In the genomic region with DNA sequence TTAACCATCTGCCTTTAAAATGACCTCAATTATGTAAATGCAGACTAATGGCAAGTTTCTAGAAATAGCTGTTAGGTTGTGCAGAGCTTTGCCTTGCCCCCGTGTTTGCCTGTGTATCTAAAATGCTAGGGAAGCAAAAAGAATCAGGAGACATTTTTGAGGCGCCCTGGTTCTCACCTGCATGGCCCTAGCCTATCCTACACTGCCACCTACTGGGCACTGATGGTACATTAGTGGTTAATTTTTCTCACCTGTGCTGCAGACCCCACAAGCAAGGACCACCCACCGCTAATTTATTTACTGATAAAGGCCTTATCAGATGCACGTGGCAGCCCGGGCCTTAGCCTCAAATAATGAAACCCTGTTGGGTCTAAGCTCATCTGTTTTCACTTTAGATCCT, we compare ENCODE assay signal across 9 mouse cellular contexts. TPM values are rescaled to one million over a fixed set of nuclear protein-coding genes. Genes with fewer than 3 reads are reported as not detected.
DNase-seq lines count a peak whose midpoint lies in the region; ATAC-seq and TF ChIP-seq lines count a peak whose summit lies in the region.
"Had no signal": no experiment of that assay in that cellular context is flagged by ENCODE, and none has a peak within 500 bp of the region (broad histone marks: within the 10 kb centered on the region; RNA-seq: fewer than 3 reads in every experiment).

No protein-coding gene starts in this region.

- H3K4me1 ChIP-seq in heart, embryonic 11.5 days (ENCODE audit: control insufficient read depth, insufficient read depth, low read length), result no peaks in the 10 kb centered on the region
- no peaks in the 10 kb centered on the region for H3K4me1 ChIP-seq in ES-Bruce4 (ENCODE audit: control insufficient read depth, insufficient read depth, low read length)
- no peaks in the 10 kb centered on the region for H3K4me1 ChIP-seq in thymus, adult 2 months (replicated peaks; ENCODE audit: control insufficient read depth, insufficient read depth, low read length)

- TF ChIP-seq POLR2A in ES-Bruce4 (IDR thresholded peaks at IDR 0.05; ENCODE audit: insufficient read depth, low read length), result no peak
- TF ChIP-seq POLR2A in thymus, adult 2 months (IDR thresholded peaks at IDR 0.05; ENCODE audit: control insufficient read depth, extremely low read depth, insufficient read depth, low read length, poor library complexity), result no peak

- no peak overlapping the region for H3K4me3 ChIP-seq in heart, embryonic 11.5 days (ENCODE audit: low read depth, low read length)
- no peak overlapping the region for H3K4me3 ChIP-seq in ES-Bruce4 (ENCODE audit: low read depth, low read length)
- H3K4me3 ChIP-seq in thymus, adult 2 months (ENCODE audit: control insufficient read depth, insufficient read depth, low read length), result no peak overlapping the region
- H3K4me3 ChIP-seq: erythroblast, embryonic 14.5 days had no signal

- H3K27ac ChIP-seq in heart, embryonic 11.5 days (ENCODE audit: low read depth, low read length), result no peak overlapping the region
- no peak overlapping the region for H3K27ac ChIP-seq in ES-Bruce4 (ENCODE audit: insufficient read depth, low read length)
- H3K27ac ChIP-seq in thymus, adult 2 months (ENCODE audit: control insufficient read depth, insufficient read depth, low read length), result no peak overlapping the region

- H3K9ac ChIP-seq in heart, embryonic 11.5 days (ENCODE audit: low read depth, low read length), result no peak overlapping the region
- no peak overlapping the region for H3K9ac ChIP-seq in ES-Bruce4 (ENCODE audit: low read depth, poor library complexity, severe bottlenecking)

- H3K4me2 ChIP-seq in heart, embryonic 11.5 days, result no peak overlapping the region

- TF ChIP-seq EP300 in ES-Bruce4 (IDR thresholded peaks at IDR 0.05; ENCODE audit: insufficient read depth, low read depth, low read length), result no peak

- WGBS in heart, embryonic 11.5 days (ENCODE audit: insufficient replicate concordance), result 4% methylated on average over 5 of the region's 5 CpGs
- WGBS in thymus, adult 2 months, result 2% methylated on average over 5 of the region's 5 CpGs

- H3K27me3 ChIP-seq in heart, embryonic 11.5 days (ENCODE audit: control insufficient read depth, insufficient read depth, low read length), result peaks cover 5% of the 10 kb centered on the region
- H3K27me3 ChIP-seq in ES-Bruce4 (ENCODE audit: control insufficient read depth, insufficient read depth, low read length, poor library complexity, severe bottlenecking), result no peaks in the 10 kb centered on the region
- H3K27me3 ChIP-seq in thymus, adult 2 months (ENCODE audit: control insufficient read depth, insufficient read depth, low read length), result no peaks in the 10 kb centered on the region

- no peaks in the 10 kb centered on the region for H3K36me3 ChIP-seq in heart, embryonic 11.5 days (ENCODE audit: control insufficient read depth, insufficient read depth, low read length)
- no peaks in the 10 kb centered on the region for H3K36me3 ChIP-seq in ES-Bruce4 (ENCODE audit: control insufficient read depth, insufficient read depth, low read length, poor library complexity, severe bottlenecking)
- H3K36me3 ChIP-seq in thymus, adult 2 months (ENCODE audit: control insufficient read depth, insufficient read depth, low read length), result no peaks in the 10 kb centered on the region

- intact Hi-C loops in gastrocnemius, postnatal 14 days (cut with DNase I; ENCODE audit: low total_unique reads), result no loop called here

- peak; percentile 73 for TF ChIP-seq CTCF in ES-Bruce4 (IDR thresholded peaks at IDR 0.05; ENCODE audit: low read depth, low read length)
- TF ChIP-seq CTCF in thymus, adult 2 months (IDR thresholded peaks at IDR 0.05; ENCODE audit: borderline replicate concordance, control insufficient read depth, extremely low read depth, insufficient read depth, low read length, poor library complexity), result no peak

- no peak for ATAC-seq in heart, embryonic 11.5 days (replicated peaks; ENCODE audit: insufficient number of reproducible peaks, low FRiP score, low TSS enrichment)

- peak; percentile 5 to 17 for DNase-seq in heart, adult 9 months (ENCODE audit: low spot score in 2 of 2)
- peak; percentile 10 for DNase-seq in c-Kit-positive CD71-positive TER-119-negative erythroid progenitor cells, embryonic 14.5 days (ENCODE audit: low read depth)
- peak; percentile 20 for DNase-seq in gastrocnemius, postnatal 14 days
- DNase-seq in left cerebral cortex, adult 18-20 months (ENCODE audit: low spot score in 2 of 2), result peak; percentile 63 to 71
- DNase-seq in natural killer cell, adult 2 months (ENCODE audit: low spot score in 2 of 2), result peak; percentile 34 to 56
- peak; percentile 68 for DNase-seq in thymus, adult 2 months

- no peaks in the 10 kb centered on the region for H3K9me3 ChIP-seq in heart, embryonic 11.5 days (replicated peaks; ENCODE audit: control insufficient read depth, low read length)
- H3K9me3 ChIP-seq in ES-Bruce4 (replicated peaks; ENCODE audit: control insufficient read depth, insufficient read depth, low read length, poor library complexity, severe bottlenecking), result no peaks in the 10 kb centered on the region

RNA-seq across cellular contexts. Expression of gene Olfr1410, which starts 5.4 kb away (rescaled TPM):
- not detected in 2 replicates for polyA plus RNA-seq in heart, embryonic 11.5 days (2014; fragmentation: Nextera tagmentation; extraction: Ambion mirVana)
- polyA plus RNA-seq in ES-Bruce4 (2011; ENCODE audit: insufficient read depth, insufficient read length, low read depth, missing spikeins), result not detected in 2 replicates
- not detected for total RNA-seq in gastrocnemius, postnatal 14 days (2021)
- total RNA-seq in left cerebral cortex, adult 18-20 months (2021), result not detected
- polyA plus RNA-seq in thymus, adult 2 months (2012; rRNA removed), result 0.11 and 0.23 TPM in 2 replicates
- polyA plus RNA-seq: erythroblast, embryonic 14.5 days had no signal

RNA-seq across cellular contexts. Expression of gene Olfr12, which starts 6.6 kb away (rescaled TPM):
- polyA plus RNA-seq in heart, embryonic 11.5 days (2014; fragmentation: Nextera tagmentation; extraction: Ambion mirVana), result not detected in 2 replicates
- polyA plus RNA-seq in ES-Bruce4 (2011; ENCODE audit: insufficient read depth, insufficient read length, low read depth, missing spikeins), result not detected in 2 replicates
- total RNA-seq in gastrocnemius, postnatal 14 days (2021), result not detected
- total RNA-seq in left cerebral cortex, adult 18-20 months (2021), result not detected
- 0.12 TPM in 1 of 2 replicates, not detected in the other for polyA plus RNA-seq in thymus, adult 2 months (2012; rRNA removed)
- polyA plus RNA-seq: erythroblast, embryonic 14.5 days had no signal

RNA-seq across cellular contexts. Expression of gene Olfr1411, which starts 16.8 kb away (rescaled TPM):
- not detected in 2 replicates for polyA plus RNA-seq in heart, embryonic 11.5 days (2014; fragmentation: Nextera tagmentation; extraction: Ambion mirVana)
- not detected in 2 replicates for polyA plus RNA-seq in ES-Bruce4 (2011; ENCODE audit: insufficient read depth, insufficient read length, low read depth, missing spikeins)
- total RNA-seq in gastrocnemius, postnatal 14 days (2021), result not detected
- not detected for total RNA-seq in left cerebral cortex, adult 18-20 months (2021)
- 0.11 TPM in 1 of 2 replicates, not detected in the other for polyA plus RNA-seq in thymus, adult 2 months (2012; rRNA removed)
- polyA plus RNA-seq: erythroblast, embryonic 14.5 days had no signal

RNA-seq across cellular contexts. Expression of gene Olfr1412, which starts 25.4 kb away (rescaled TPM):
- polyA plus RNA-seq in heart, embryonic 11.5 days (2014; fragmentation: Nextera tagmentation; extraction: Ambion mirVana), result not detected in 2 replicates
- not detected in 2 replicates for polyA plus RNA-seq in ES-Bruce4 (2011; ENCODE audit: insufficient read depth, insufficient read length, low read depth, missing spikeins)
- not detected for total RNA-seq in gastrocnemius, postnatal 14 days (2021)
- not detected for total RNA-seq in left cerebral cortex, adult 18-20 months (2021)
- not detected in 2 replicates for polyA plus RNA-seq in thymus, adult 2 months (2012; rRNA removed)
- polyA plus RNA-seq: erythroblast, embryonic 14.5 days had no signal

RNA-seq across cellular contexts. Expression of gene Cops9, which starts 30.8 kb away (rescaled TPM):
- polyA plus RNA-seq in heart, embryonic 11.5 days (2014; fragmentation: Nextera tagmentation; extraction: Ambion mirVana), result 382 and 405 TPM in 2 replicates
- polyA plus RNA-seq in ES-Bruce4 (2011; ENCODE audit: insufficient read depth, insufficient read length, low read depth, missing spikeins), result 107 and 119 TPM in 2 replicates
- 100 to 1,000 TPM; 213 to 227 TPM for total RNA-seq in gastrocnemius, postnatal 14 days (2021)
- 100 to 1,000 TPM; 214 to 225 TPM for total RNA-seq in left cerebral cortex, adult 18-20 months (2021)
- 105 and 144 TPM in 2 replicates for polyA plus RNA-seq in thymus, adult 2 months (2012; rRNA removed)

Comparison
In these comparisons a context has a peak if more than half of its experiments do, and no peak if none do; other contexts are left out.
1. DNase-seq: peak in every context shown above with its lines; median percentile 68 in thymus, adult 2 months; 67 in left cerebral cortex, adult 18-20 months; 45 in natural killer cell, adult 2 months; 20 in gastrocnemius, postnatal 14 days; 11 in heart, adult 9 months; 10 in c-Kit-positive CD71-positive TER-119-negative erythroid progenitor cells, embryonic 14.5 days.